Mouse (Mus musculus): ENCODE data around the gene Fubp3. TPM values are rescaled to one million over a fixed set of nuclear protein-coding genes. Genes with fewer than 3 reads are reported as not detected.
"Not testable (repeated sequence)": the region's sequence is repeated elsewhere in the genome, so short reads cannot be mapped to it uniquely, and the experiment has no call there.

Gene Fubp3
- polyA plus RNA-seq (2016; fragmentation: Nextera tagmentation; extraction: Ambion mirVana): 92.9 and 97.4 TPM in 2 replicates

DNA sequence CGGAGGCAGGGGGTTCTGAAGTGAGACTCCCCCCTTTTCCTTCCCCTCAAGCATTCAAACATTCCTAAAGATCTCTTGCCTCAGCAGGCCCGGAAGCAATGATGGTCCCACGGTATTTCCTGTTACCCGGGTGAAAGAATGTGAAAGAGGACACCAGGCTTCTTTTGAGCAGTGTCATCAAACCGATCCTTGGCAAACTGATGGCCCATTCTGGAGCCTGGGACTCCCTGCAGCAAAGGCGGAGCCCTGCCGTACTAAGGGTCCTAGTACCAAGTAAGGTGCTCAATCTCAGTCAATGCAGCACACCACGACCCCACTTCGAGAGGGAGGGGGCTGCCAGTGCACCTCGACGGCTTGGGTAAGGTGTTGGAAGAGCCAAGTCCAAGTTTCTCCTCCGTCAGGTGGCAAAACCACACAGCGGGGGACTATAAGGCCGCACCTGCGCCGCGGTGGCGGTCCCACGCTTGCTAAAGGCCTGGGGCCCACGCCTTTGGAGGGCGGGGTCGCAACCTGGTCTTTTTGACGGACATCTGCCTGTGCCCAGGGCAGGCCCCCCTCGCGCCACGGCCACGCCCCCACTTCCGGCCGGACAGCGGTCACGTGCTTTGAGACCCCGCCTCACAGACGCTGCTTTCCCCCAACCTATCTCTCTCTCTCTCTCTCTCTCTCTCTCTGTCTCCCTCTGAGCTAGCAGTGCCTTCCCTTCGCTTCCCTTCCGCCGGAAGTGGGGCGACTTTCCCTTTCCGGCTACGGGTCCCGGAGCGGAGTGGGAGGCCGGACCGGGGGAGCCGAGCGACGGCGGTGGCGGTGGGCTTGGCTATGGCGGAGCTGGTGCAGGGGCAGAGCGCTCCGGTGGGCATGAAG, at the start of gene Fubp3:
Gene Fubp3, plus strand, starts transcription at position 601 of the 864 bp plus-strand sequence.
- peak within 1 kb of the TSS; percentile 100 for H3K4me3 ChIP-seq
- H3K36me3 ChIP-seq (replicated peaks): peaks cover 34% of the 10 kb centered on the region
- H3K4me1 ChIP-seq: peaks cover 27% of the 10 kb centered on the region
- WGBS: 2% methylated on average over 50 of the region's 51 CpGs
- H3K27ac ChIP-seq: peak within 1 kb of the TSS; percentile 96
- H3K27me3 ChIP-seq (ENCODE audit: poor library complexity, severe bottlenecking): no peaks in the 10 kb centered on the region; the same call in 1 of the 2 replicates
- DNase-seq (ENCODE audit: extremely low spot score, low spot score): peak; percentile 96
- peaks cover 3% of the 10 kb centered on the region; the same call in 1 of the 2 replicates for H3K9me3 ChIP-seq

DNA sequence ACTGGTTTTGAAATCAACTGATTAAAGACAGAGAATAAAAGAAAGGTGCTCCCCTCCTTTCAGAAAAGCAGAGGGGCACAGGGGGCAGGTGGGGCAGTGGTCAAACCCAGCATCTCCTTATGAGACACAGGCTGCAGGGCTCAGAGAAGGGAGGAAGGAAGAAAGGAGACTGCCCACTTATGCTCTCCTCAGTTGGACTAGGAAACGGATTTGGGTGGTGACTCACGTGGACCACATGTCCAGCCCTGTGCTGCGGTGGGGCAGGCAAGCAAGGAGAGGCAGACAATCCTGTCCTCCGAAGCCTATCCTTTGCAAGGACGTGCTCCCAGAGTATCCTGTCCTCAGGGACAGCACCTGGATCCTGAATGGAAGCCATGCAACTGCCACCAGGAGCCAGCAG, 47.8 kb upstream of the Fubp3 start:
- no peak overlapping the region for H3K4me3 ChIP-seq
- H3K27ac ChIP-seq: 0 out of 2 replicates have a peak overlapping the region, but pooled peaks have one; percentile 4
- WGBS: 77% methylated on average over 5 of the region's 5 CpGs
- peaks cover 44% of the 10 kb centered on the region for H3K4me1 ChIP-seq
- H3K27me3 ChIP-seq (ENCODE audit: poor library complexity, severe bottlenecking): peaks cover 65% of the 10 kb centered on the region
- H3K9me3 ChIP-seq: no peaks in the 10 kb centered on the region
- no peak for DNase-seq (ENCODE audit: extremely low spot score, low spot score)
- no peaks in the 10 kb centered on the region for H3K36me3 ChIP-seq (replicated peaks)

- Histone ChIP-seq H3K36me3 (replicated peaks) (no peaks in the 10 kb centered on the region), H3K4me1 (peaks cover 53% of the 10 kb centered on the region), H3K27ac (peak overlapping the region; percentile 21; the same call in 1 of the 2 replicates), H3K9me3 (no peaks in the 10 kb centered on the region), H3K4me3 (no peak overlapping the region), H3K27me3 (ENCODE audit: poor library complexity, severe bottlenecking) (peaks cover 65% of the 10 kb centered on the region)
- DNase-seq (ENCODE audit: extremely low spot score, low spot score): no peak
- WGBS: 7% methylated on average over 10 of the region's 10 CpGs
Observed at GRCm38 (mm10) chr2:31525778-31526177, 46.7 kb upstream of the Fubp3 start.

DNA sequence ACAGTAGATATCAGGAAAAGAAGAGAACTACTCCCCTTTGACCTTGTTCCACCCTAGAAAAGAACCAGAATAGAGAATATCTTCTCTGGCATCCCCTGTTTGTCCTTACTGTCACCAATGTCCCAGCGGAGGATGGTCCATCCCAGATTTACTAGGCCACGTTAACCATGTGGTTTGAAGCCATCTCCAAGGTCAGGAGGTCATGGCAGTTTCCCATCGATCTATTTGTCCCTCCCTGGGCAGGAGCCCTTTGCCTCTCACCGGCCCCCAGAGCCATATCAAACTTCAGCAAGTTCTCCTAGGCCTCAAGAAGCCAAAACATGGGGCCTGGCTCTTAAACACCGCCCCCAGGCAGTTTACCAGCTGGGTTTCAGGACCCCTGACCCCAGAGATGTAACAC, 42.2 kb upstream of the Fubp3 start:
- Histone ChIP-seq H3K4me1 (peaks cover 52% of the 10 kb centered on the region), H3K27ac (no peak overlapping the region), H3K4me3 (no peak overlapping the region), H3K9me3 (no peaks in the 10 kb centered on the region), H3K36me3 (replicated peaks) (no peaks in the 10 kb centered on the region), H3K27me3 (ENCODE audit: poor library complexity, severe bottlenecking) (peaks cover 53% of the 10 kb centered on the region)
- DNase-seq (ENCODE audit: extremely low spot score, low spot score): no peak
- WGBS: 63% methylated on average over 5 of the region's 5 CpGs

DNA sequence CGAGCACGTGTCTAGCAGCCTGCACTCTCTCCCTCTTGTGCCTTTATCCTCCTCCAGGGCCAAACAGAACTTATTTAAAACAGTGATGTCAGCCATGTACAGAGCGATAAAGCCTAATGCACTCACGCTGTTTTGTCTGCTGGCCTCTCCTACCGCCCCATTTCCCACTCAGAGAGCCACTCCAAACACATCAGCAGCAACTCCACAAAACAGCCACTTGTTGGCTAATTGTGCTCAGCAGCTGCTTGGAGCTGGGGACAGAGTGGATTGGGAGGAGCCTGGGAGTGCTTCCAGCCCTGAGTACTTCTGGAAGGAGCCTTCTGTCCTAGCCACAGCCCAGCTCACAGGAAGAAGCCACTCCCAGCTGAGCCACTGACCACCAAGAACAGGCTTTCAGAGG, 35.4 kb upstream of the Fubp3 start:
- Histone ChIP-seq H3K27me3 (ENCODE audit: poor library complexity, severe bottlenecking) (peaks cover 21% of the 10 kb centered on the region), H3K27ac (no peak overlapping the region), H3K9me3 (no peaks in the 10 kb centered on the region), H3K4me3 (no peak overlapping the region), H3K36me3 (replicated peaks) (no peaks in the 10 kb centered on the region), H3K4me1 (peaks cover 8% of the 10 kb centered on the region; the same call in 1 of the 2 replicates)
- WGBS: 79% methylated on average over 3 of the region's 5 CpGs
- no peak for DNase-seq (ENCODE audit: extremely low spot score, low spot score)

DNA sequence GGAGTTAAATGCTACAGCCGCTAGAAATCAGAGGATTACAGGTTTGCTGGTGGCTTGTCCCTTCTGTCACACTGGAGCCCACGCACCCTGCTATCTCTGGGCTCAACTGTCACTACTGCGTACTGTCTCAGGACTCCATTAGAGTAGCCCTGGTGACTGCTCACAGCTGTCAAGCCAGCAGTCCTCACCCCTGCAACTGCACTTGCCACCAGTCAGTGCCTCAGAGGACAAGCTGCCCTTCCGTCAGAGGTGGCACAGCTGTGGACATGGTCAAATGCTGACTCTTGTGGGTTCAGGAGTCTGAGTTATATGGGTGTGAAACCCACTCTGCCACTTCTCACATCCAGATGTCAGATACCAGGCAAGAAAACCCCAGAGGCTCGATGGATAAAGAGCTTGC, 33.7 kb upstream of the Fubp3 start:
- Histone ChIP-seq H3K27ac (no peak overlapping the region), H3K4me1 (peaks cover 5% of the 10 kb centered on the region; the same call in 1 of the 2 replicates), H3K27me3 (ENCODE audit: poor library complexity, severe bottlenecking) (peaks cover 25% of the 10 kb centered on the region), H3K9me3 (no peaks in the 10 kb centered on the region), H3K4me3 (no peak overlapping the region), H3K36me3 (replicated peaks) (no peaks in the 10 kb centered on the region)
- no peak for DNase-seq (ENCODE audit: extremely low spot score, low spot score)
- WGBS: 78% methylated on average over 5 of the region's 5 CpGs

DNA sequence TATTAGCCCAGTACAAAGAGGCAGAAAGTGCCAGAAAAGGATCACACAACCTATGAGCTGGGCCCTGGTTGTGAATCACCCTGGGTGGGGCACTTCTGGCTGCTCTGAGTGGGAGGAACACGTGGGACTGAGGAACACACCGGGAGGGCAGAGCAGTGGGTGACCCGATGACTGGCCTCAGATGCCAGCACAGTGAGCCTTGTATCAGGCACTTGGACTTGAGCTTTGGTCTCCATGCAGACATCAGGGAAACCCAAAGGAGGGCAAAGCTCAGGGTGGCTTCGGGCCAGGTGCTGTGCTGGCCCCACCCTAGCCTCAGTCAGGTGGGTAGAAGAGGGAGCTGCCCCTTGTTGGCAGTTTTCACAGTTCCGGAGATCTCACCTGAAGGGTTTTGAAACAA, 30.9 kb upstream of the Fubp3 start:
- no peak for DNase-seq (ENCODE audit: extremely low spot score, low spot score)

DNA sequence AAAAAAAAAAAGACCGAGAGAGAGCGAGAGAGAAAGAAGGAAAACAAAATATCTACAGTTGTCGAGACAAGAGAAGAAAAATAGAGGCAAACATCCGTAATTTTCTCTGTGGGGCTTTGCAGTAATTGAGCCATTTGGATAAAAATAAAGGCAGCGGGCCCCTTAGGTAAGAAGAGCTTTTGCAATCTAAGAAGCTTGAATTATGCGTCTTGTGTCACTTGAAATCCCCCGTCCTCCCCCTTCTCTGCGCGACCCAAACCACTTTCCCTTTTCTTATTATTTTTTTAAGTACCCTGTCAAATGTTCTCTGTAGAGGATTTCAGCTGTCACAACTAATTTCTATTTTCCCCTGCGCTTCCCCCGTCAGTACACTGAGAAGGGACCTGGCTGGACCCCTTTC, 24.7 kb upstream of the Fubp3 start:
- Histone ChIP-seq H3K36me3 (replicated peaks) (no peaks in the 10 kb centered on the region), H3K27me3 (ENCODE audit: poor library complexity, severe bottlenecking) (peaks cover 37% of the 10 kb centered on the region), H3K4me3 (no peak overlapping the region), H3K27ac (no peak overlapping the region), H3K4me1 (peaks cover 24% of the 10 kb centered on the region), H3K9me3 (no peaks in the 10 kb centered on the region)
- WGBS: 68% methylated on average over 11 of the region's 11 CpGs
- DNase-seq (ENCODE audit: extremely low spot score, low spot score): no peak

More for the DNA sequence above, 30.9 kb upstream of the Fubp3 start:
- H3K4me3 ChIP-seq: no peak overlapping the region
- H3K36me3 ChIP-seq (replicated peaks): no peaks in the 10 kb centered on the region
- H3K9me3 ChIP-seq: no peaks in the 10 kb centered on the region
- H3K27ac ChIP-seq: no peak overlapping the region
- H3K4me1 ChIP-seq: peaks cover 14% of the 10 kb centered on the region
- H3K27me3 ChIP-seq (ENCODE audit: poor library complexity, severe bottlenecking): peaks cover 38% of the 10 kb centered on the region
- 92% methylated on average over 5 of the region's 5 CpGs for WGBS

DNA sequence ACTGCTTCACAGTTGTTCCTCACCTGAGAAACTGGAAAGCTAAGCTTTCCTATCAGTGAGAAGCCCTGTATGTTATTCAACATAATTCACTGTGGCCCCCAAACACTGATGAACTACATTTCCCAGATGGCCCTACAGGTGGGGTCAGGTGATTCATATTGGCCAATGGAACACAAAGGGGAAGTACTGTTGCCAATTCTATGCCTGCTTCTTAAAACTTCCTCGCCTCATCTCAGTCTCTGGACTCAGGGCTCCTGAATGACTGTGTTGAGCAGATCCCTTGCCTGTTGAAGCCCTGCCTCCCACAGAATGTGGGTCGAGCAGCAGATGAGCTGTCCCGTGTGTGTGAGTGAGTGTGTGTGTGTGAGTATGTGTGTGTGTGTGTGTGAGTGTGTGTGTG, 21.9 kb upstream of the Fubp3 start:
- Histone ChIP-seq H3K27me3 (ENCODE audit: poor library complexity, severe bottlenecking) (peaks cover 25% of the 10 kb centered on the region; the same call in 1 of the 2 replicates), H3K4me3 (no peak overlapping the region), H3K36me3 (replicated peaks) (no peaks in the 10 kb centered on the region), H3K9me3 (peaks cover 8% of the 10 kb centered on the region), H3K27ac (no peak overlapping the region), H3K4me1 (peaks cover 16% of the 10 kb centered on the region)
- DNase-seq (ENCODE audit: extremely low spot score, low spot score): no peak
- 76% methylated on average over 3 of the region's 3 CpGs for WGBS

DNA sequence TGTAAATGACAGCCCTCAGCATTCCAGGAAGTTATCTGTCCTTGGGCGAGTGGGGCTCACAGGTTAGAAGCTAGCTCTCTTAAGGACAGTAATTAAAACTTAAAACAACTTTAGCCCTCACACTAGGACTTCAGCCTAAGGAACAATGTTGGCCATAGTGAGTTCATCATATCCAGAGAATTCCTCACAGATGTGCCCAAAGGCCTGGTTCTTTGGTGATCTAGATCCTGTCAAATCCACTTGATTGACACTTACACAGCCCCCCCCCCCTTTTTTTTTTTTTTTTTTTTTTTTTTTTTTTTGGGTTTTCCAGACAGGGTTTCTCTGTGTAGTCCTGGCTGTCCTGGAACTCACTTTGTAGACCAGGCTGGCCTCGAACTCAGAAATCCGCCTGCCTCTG, 21.1 kb upstream of the Fubp3 start:
- not testable (repeated sequence) for H3K36me3 ChIP-seq (replicated peaks); H3K27ac ChIP-seq; H3K9me3 ChIP-seq; H3K4me3 ChIP-seq; DNase-seq (ENCODE audit: extremely low spot score, low spot score)
- WGBS: 78% methylated on average over 2 of the region's 3 CpGs
- Histone ChIP-seq H3K27me3 (ENCODE audit: poor library complexity, severe bottlenecking) (peaks cover 17% of the 10 kb centered on the region; the same call in 1 of the 2 replicates), H3K4me1 (peaks cover 17% of the 10 kb centered on the region)

DNA sequence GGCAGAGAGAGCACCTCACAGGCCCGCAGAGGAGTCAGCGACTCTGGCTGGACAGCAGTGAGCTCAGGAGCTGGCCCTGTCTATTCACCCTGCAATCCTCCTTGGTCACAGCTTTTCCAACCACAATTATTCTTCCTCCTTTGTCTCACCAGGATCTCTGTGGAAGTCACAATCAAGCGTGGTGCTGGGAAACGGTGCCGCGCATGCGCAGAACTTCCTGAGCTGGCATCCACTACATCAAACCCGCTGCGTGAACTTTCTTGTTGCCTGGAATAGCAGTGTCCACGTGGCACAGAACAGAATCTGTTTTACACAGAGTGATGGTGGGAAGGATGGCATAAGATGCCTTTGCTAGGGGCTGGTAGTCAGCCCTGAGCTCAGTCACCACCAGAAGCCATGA, 20.5 kb upstream of the Fubp3 start:
- Histone ChIP-seq H3K27me3 (ENCODE audit: poor library complexity, severe bottlenecking) (peaks cover 11% of the 10 kb centered on the region; the same call in 1 of the 2 replicates), H3K36me3 (replicated peaks) (no peaks in the 10 kb centered on the region), H3K9me3 (peaks cover 8% of the 10 kb centered on the region), H3K27ac (no peak overlapping the region), H3K4me1 (peaks cover 22% of the 10 kb centered on the region), H3K4me3 (no peak overlapping the region)
- no peak for DNase-seq (ENCODE audit: extremely low spot score, low spot score)
- 86% methylated on average over 10 of the region's 10 CpGs for WGBS

DNA sequence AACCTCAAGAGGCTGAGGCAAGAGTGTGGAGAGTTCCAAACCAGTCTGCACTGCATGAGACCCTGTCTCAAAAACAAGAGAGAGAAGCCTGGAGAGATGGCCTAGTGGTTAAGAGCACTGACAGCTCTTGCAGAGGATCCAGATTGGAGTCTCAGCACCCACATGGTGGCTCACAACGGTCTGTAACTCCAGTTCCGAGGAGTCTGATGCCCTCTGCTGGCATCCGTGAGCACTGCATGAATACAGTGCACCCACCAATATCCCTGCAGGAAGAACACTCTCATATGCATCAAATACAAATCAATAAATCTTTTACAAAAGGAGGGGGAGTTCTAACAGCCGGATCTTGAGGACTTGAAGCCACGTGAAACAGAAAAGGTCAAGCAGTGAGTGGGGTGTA, 17.8 kb upstream of the Fubp3 start:
- Histone ChIP-seq H3K36me3 (replicated peaks) (no peaks in the 10 kb centered on the region), H3K4me1 (peaks cover 8% of the 10 kb centered on the region), H3K4me3 (no peak overlapping the region), H3K27me3 (ENCODE audit: poor library complexity, severe bottlenecking) (peaks cover 6% of the 10 kb centered on the region; the same call in 1 of the 2 replicates), H3K9me3 (peaks cover 8% of the 10 kb centered on the region), H3K27ac (no peak overlapping the region)
- DNase-seq (ENCODE audit: extremely low spot score, low spot score): no peak
- 79% methylated on average over 5 of the region's 5 CpGs for WGBS
